Mouse (Mus musculus): ENCODE measurements at regions not wholly inside any gene's neighbourhood (a gene's known extent, or its start where the extent isn't known, plus 50 kb on each side); places are given as distances from the start of the nearest gene placed in this dataset.

DNA sequence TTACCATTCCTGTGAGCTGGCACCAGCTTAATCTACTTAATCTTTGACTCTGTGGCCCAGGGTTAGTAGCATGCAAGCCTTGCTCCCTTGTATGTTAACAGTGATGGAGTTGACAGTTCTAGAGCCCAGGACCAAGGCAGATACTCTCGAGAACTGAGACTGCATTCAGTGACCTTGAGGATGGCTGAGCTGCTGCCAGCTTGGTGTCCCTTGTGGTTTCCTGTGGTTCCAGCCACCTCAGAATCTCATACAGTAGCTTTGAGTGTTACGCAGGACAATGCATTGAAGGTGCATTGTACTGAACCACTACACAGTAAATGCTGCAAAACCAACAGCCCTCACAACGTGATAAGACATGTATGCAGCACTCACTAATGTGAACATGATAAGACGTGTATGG, 90.6 kb downstream of the Zfp706 start:
- Histone ChIP-seq H3K27me3 (ENCODE audit: control insufficient read depth, insufficient read depth, low read length) (no peaks in the 10 kb centered on the region), H3K4me1 (replicated peaks; ENCODE audit: control insufficient read depth, insufficient read depth) (no peaks in the 10 kb centered on the region), H3K9ac (ENCODE audit: low read length) (no peak overlapping the region), H3K4me2 (replicated peaks; ENCODE audit: low read depth) (no peak overlapping the region), H3K9me3 (ENCODE audit: control insufficient read depth, low read length) (no peaks in the 10 kb centered on the region), H3K4me3 (ENCODE audit: low read depth, low read length) (no peak overlapping the region), H3K36me3 (ENCODE audit: control insufficient read depth, insufficient read depth, low read length) (no peaks in the 10 kb centered on the region), H3K27ac (replicated peaks) (no peak overlapping the region)
- ATAC-seq (ENCODE audit: low FRiP score, low TSS enrichment) (peak; percentile 56), DNase-seq (ENCODE audit: low spot score) (no peak)
- 51% methylated on average over 4 of the region's 4 CpGs for WGBS
- TF ChIP-seq CTCF (IDR thresholded peaks at IDR 0.05; ENCODE audit: low read depth) (no peak), EP300 (optimal IDR thresholded peaks at IDR 0.05) (no peak)

DNA sequence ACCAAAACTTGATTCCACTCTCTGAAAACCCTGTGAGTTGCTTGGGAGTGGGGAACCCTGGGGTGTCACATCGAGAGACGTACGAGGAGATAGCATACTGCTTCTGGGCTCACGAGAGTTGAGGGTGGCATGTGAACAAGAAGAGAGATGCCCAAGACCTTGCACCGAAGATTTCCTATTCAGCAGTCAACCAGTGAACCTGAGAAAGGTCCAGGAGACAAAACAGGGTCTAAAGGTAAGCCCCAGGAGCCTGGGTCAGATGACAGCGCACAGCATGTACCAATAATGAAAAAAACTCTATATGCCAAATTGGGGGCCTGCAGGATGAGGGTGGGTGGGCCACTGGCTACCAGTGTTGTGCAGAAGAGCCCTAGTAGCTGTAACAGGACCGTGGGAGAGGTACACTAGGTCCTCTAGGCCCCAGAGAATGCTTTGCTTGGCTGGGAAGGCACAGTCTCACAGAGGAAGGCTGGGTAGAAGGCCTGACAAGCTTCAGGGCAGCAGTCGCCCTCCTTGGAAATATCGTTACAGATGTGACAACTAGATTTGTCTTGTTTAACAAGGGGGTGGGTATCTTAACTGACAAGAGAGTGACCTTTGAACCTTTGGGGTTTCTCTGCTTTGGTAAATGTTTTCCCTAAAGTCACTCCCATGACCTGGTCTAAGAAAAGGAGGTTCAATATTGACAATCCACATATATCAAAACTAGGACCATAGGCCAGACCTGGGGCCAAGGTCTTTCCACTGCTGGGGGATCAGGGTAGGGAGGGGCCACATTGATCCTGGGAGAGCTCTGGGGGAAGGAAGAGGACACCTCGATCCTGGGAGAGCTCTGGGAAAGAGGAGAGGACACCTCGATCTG, 93.1 kb downstream of the Zfp706 start:
- Histone ChIP-seq H3K4me1 (replicated peaks; ENCODE audit: control insufficient read depth, insufficient read depth) (no peaks in the 10 kb centered on the region), H3K4me2 (replicated peaks; ENCODE audit: low read depth) (no peak overlapping the region), H3K9me3 (ENCODE audit: control insufficient read depth, low read length) (no peaks in the 10 kb centered on the region), H3K27me3 (ENCODE audit: control insufficient read depth, insufficient read depth, low read length) (no peaks in the 10 kb centered on the region), H3K4me3 (ENCODE audit: low read depth, low read length) (no peak overlapping the region), H3K27ac (replicated peaks) (peak overlapping the region; percentile 30; the same call in 1 of the 2 replicates), H3K36me3 (ENCODE audit: control insufficient read depth, insufficient read depth, low read length) (no peaks in the 10 kb centered on the region), H3K9ac (ENCODE audit: low read length) (no peak overlapping the region)
- no peak for TF ChIP-seq EP300 (optimal IDR thresholded peaks at IDR 0.05)
- no peak for TF ChIP-seq CTCF (IDR thresholded peaks at IDR 0.05; ENCODE audit: low read depth)
- 71% methylated on average over 11 of the region's 11 CpGs for WGBS
- DNase-seq (ENCODE audit: low spot score): peak; percentile 33
- ATAC-seq (ENCODE audit: low FRiP score, low TSS enrichment): peak; percentile 24

DNA sequence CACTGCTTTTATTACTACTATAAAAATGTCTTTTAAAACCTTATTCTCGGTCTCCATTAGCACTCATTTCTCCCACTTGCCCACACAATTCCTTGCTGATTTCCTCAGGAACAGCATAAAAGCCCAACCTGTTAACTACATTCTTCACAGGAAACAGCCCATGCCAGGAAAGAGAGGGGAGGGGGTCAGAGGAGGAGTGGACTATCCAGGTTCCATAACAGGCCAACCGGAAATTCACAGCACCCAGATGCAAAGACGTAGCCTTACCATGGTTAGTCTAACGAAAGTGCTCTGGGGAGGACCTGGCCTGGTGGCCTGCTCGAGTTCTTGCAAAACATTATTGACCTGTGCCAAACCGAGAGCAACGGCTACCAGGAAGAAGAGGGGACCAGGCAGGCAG, 94.3 kb downstream of the Zfp706 start:
- H3K9ac ChIP-seq (ENCODE audit: low read length): no peak overlapping the region
- H3K27me3 ChIP-seq (ENCODE audit: control insufficient read depth, insufficient read depth, low read length): no peaks in the 10 kb centered on the region
- H3K4me2 ChIP-seq (replicated peaks; ENCODE audit: low read depth): no peak overlapping the region
- H3K4me3 ChIP-seq (ENCODE audit: low read depth, low read length): no peak overlapping the region
- no peak overlapping the region for H3K27ac ChIP-seq (replicated peaks)
- 88% methylated on average over 7 of the region's 7 CpGs for WGBS
- no peak for TF ChIP-seq CTCF (IDR thresholded peaks at IDR 0.05; ENCODE audit: low read depth)
- TF ChIP-seq EP300 (optimal IDR thresholded peaks at IDR 0.05): no peak
- H3K4me1 ChIP-seq (replicated peaks; ENCODE audit: control insufficient read depth, insufficient read depth): no peaks in the 10 kb centered on the region
- DNase-seq (ENCODE audit: low spot score): no peak
- no peaks in the 10 kb centered on the region for H3K9me3 ChIP-seq (ENCODE audit: control insufficient read depth, low read length)
- ATAC-seq (ENCODE audit: low FRiP score, low TSS enrichment): no peak
- no peaks in the 10 kb centered on the region for H3K36me3 ChIP-seq (ENCODE audit: control insufficient read depth, insufficient read depth, low read length)

DNA sequence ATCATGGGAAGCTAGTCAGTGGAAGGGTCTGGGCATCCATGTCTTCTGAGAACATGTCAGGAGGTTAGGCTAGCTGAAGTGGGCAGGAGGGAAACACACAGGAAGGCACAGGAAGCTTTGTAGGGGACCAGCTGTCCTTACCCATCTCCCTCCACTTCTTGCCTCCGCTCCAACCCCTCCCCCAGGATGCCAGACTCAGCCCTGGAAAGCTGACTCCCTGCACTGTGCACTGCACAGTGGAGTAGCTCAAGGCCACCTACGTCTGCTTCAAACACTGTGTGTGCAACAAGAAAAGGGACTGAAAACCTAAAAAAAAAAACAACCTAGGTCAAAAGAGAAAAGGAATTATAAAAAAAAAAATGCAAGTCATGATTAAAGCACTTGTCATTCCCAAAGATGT, 97.3 kb downstream of the Zfp706 start:
- no peaks in the 10 kb centered on the region for H3K9me3 ChIP-seq (ENCODE audit: control insufficient read depth, low read length)

DNA sequence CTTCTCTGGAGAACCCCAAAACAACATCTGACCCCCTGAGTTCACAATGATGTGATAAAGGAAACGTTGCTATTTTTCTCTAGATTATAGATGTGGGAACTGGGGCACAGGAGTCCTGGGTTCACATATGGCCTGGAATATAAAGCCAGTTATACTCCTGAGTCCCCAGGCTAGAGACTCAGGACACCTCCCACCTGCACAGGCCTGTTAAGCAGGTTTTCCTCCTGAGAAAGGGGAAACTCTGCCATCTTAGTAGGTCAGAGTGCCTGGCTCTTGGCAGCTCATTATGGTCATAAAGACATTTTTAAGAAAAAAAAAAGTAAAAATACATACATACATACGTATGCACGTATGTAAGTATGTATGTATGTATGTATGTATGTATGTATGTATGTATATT, 98.1 kb downstream of the Zfp706 start:
- Histone ChIP-seq H3K27me3 (ENCODE audit: control insufficient read depth, insufficient read depth, low read length) (no peaks in the 10 kb centered on the region), H3K27ac (replicated peaks) (no peak overlapping the region; the same call in 1 of the 2 replicates), H3K4me2 (replicated peaks; ENCODE audit: low read depth) (no peak overlapping the region), H3K9me3 (ENCODE audit: control insufficient read depth, low read length) (no peaks in the 10 kb centered on the region), H3K36me3 (ENCODE audit: control insufficient read depth, insufficient read depth, low read length) (no peaks in the 10 kb centered on the region), H3K9ac (ENCODE audit: low read length) (no peak overlapping the region), H3K4me1 (replicated peaks; ENCODE audit: control insufficient read depth, insufficient read depth) (no peaks in the 10 kb centered on the region), H3K4me3 (ENCODE audit: low read depth, low read length) (no peak overlapping the region)
- DNase-seq (ENCODE audit: low spot score) (peak; percentile 67), ATAC-seq (ENCODE audit: low FRiP score, low TSS enrichment) (peak; percentile 72)
- WGBS: 59% methylated on average over 3 of the region's 3 CpGs
- TF ChIP-seq EP300 (optimal IDR thresholded peaks at IDR 0.05): peak; percentile 46
- TF ChIP-seq CTCF (IDR thresholded peaks at IDR 0.05; ENCODE audit: low read depth): no peak

More for the DNA sequence above, 97.3 kb downstream of the Zfp706 start:
- H3K4me3 ChIP-seq (ENCODE audit: low read depth, low read length): no peak overlapping the region
- no peaks in the 10 kb centered on the region for H3K4me1 ChIP-seq (replicated peaks; ENCODE audit: control insufficient read depth, insufficient read depth)
- no peak overlapping the region for H3K4me2 ChIP-seq (replicated peaks; ENCODE audit: low read depth)
- TF ChIP-seq EP300 (optimal IDR thresholded peaks at IDR 0.05) (no peak), CTCF (IDR thresholded peaks at IDR 0.05; ENCODE audit: low read depth) (no peak)
- H3K27me3 ChIP-seq (ENCODE audit: control insufficient read depth, insufficient read depth, low read length): no peaks in the 10 kb centered on the region
- no peak overlapping the region for H3K9ac ChIP-seq (ENCODE audit: low read length)
- ATAC-seq (ENCODE audit: low FRiP score, low TSS enrichment) (no peak), DNase-seq (ENCODE audit: low spot score) (no peak)
- 86% methylated on average over 2 of the region's 2 CpGs for WGBS
- no peak overlapping the region for H3K27ac ChIP-seq (replicated peaks)
- no peaks in the 10 kb centered on the region for H3K36me3 ChIP-seq (ENCODE audit: control insufficient read depth, insufficient read depth, low read length)

DNA sequence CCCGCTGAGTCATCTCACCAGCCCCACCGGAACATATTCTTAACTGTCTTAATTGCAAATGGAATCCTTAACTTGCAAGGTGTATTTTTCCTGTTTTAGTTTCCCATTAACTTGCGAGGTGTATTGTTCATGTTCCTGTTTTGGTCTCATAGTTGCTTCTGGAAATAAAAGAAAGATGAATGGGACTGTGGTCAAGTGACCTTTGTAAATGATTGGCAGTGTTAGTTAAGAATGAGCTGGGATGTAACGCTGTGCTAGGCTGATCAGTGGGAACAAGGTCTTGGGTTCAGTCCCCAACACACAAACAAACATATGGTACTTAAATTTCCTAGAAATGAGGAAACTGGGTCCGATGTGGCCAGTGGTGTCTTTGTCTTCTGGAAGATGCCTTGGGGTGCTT, 100.8 kb downstream of the Zfp706 start:
- Histone ChIP-seq H3K9me3 (ENCODE audit: control insufficient read depth, low read length) (no peaks in the 10 kb centered on the region), H3K4me3 (ENCODE audit: low read depth, low read length) (no peak overlapping the region), H3K4me1 (replicated peaks; ENCODE audit: control insufficient read depth, insufficient read depth) (peaks cover under 1% of the 10 kb centered on the region; the same call in 1 of the 2 replicates), H3K27ac (replicated peaks) (no peak overlapping the region), H3K27me3 (ENCODE audit: control insufficient read depth, insufficient read depth, low read length) (no peaks in the 10 kb centered on the region), H3K4me2 (replicated peaks; ENCODE audit: low read depth) (no peak overlapping the region), H3K36me3 (ENCODE audit: control insufficient read depth, insufficient read depth, low read length) (no peaks in the 10 kb centered on the region), H3K9ac (ENCODE audit: low read length) (no peak overlapping the region)
- ATAC-seq (ENCODE audit: low FRiP score, low TSS enrichment) (no peak), DNase-seq (ENCODE audit: low spot score) (no peak)
- TF ChIP-seq EP300 (optimal IDR thresholded peaks at IDR 0.05): no peak
- TF ChIP-seq CTCF (IDR thresholded peaks at IDR 0.05; ENCODE audit: low read depth): no peak
- 76% methylated on average over 5 of the region's 5 CpGs for WGBS

All from stomach, postnatal 0 days (tissue).